Mouse (Mus musculus): Measurements from ENCODE around the gene Mast1. TPM values are rescaled to one million over a fixed set of nuclear protein-coding genes. Genes with fewer than 3 reads are reported as not detected.

Gene Mast1
- polyA plus RNA-seq, 1 experiment from 2014 or later, result 69.5 TPM

- H3K4me3 ChIP-seq (replicated peaks; ENCODE audit: low read depth, low read length), result no peak overlapping the region
- no peak overlapping the region for H3K27ac ChIP-seq (replicated peaks; ENCODE audit: low read depth, low read length)
- 94% methylated on average over 3 of the region's 3 CpGs for WGBS
- ATAC-seq (ENCODE audit: low FRiP score, low TSS enrichment) (no peak), DNase-seq (no peak)
- no peak overlapping the region for H3K4me2 ChIP-seq (ENCODE audit: low read length)
- H3K4me1 ChIP-seq (ENCODE audit: control insufficient read depth, insufficient read depth, low read length), result peaks cover 8% of the 10 kb centered on the region
- H3K9me3 ChIP-seq (ENCODE audit: control insufficient read depth, low read length), result no peaks in the 10 kb centered on the region
- no peaks in the 10 kb centered on the region for H3K27me3 ChIP-seq (ENCODE audit: control insufficient read depth, insufficient read depth, low read length)
- no peak overlapping the region for H3K9ac ChIP-seq (replicated peaks; ENCODE audit: low read length)
- peaks cover 50% of the 10 kb centered on the region for H3K36me3 ChIP-seq (ENCODE audit: control insufficient read depth, insufficient read depth, low read length)
These were observed 48.9 kb downstream of the Mast1 start for GRCm38 (mm10) chr8:84888280-84888679.

- H3K27ac ChIP-seq (replicated peaks; ENCODE audit: low read depth, low read length), result no peak overlapping the region
- H3K4me1 ChIP-seq (ENCODE audit: control insufficient read depth, insufficient read depth, low read length), result no peaks in the 10 kb centered on the region
- H3K9ac ChIP-seq (replicated peaks; ENCODE audit: low read length), result no peak overlapping the region
- ATAC-seq (ENCODE audit: low FRiP score, low TSS enrichment), result no peak
- 88% methylated on average over 4 of the region's 4 CpGs for WGBS
- no peaks in the 10 kb centered on the region for H3K27me3 ChIP-seq (ENCODE audit: control insufficient read depth, insufficient read depth, low read length)
- H3K36me3 ChIP-seq (ENCODE audit: control insufficient read depth, insufficient read depth, low read length), result peaks cover 37% of the 10 kb centered on the region
- no peak for DNase-seq
- no peak overlapping the region for H3K4me3 ChIP-seq (replicated peaks; ENCODE audit: low read depth, low read length)
- H3K4me2 ChIP-seq (ENCODE audit: low read length), result no peak overlapping the region
- no peaks in the 10 kb centered on the region for H3K9me3 ChIP-seq (ENCODE audit: control insufficient read depth, low read length)
These were observed 52.4 kb downstream of the Mast1 start for GRCm38 (mm10) chr8:84884728-84885127.

- WGBS, result 93% methylated on average over 1 of the region's 1 CpGs
- H3K9me3 ChIP-seq (ENCODE audit: control insufficient read depth, low read length), result no peaks in the 10 kb centered on the region
- no peaks in the 10 kb centered on the region for H3K36me3 ChIP-seq (ENCODE audit: control insufficient read depth, insufficient read depth, low read length)
- no peak overlapping the region for H3K4me2 ChIP-seq (ENCODE audit: low read length)
- DNase-seq (no peak), ATAC-seq (ENCODE audit: low FRiP score, low TSS enrichment) (no peak)
- no peaks in the 10 kb centered on the region for H3K27me3 ChIP-seq (ENCODE audit: control insufficient read depth, insufficient read depth, low read length)
- no peaks in the 10 kb centered on the region for H3K4me1 ChIP-seq (ENCODE audit: control insufficient read depth, insufficient read depth, low read length)
- H3K4me3 ChIP-seq (replicated peaks; ENCODE audit: low read depth, low read length), result no peak overlapping the region
- H3K27ac ChIP-seq (replicated peaks; ENCODE audit: low read depth, low read length), result no peak overlapping the region
- H3K9ac ChIP-seq (replicated peaks; ENCODE audit: low read length), result no peak overlapping the region
These were observed 58.2 kb downstream of the Mast1 start for GRCm38 (mm10) chr8:84878915-84879314.

GRCm38 (mm10) chr8:84877297-84878035 is 59.7 kb downstream of the Mast1 start:
- WGBS, result 85% methylated on average over 3 of the region's 3 CpGs
- DNase-seq (peak; percentile 8), ATAC-seq (ENCODE audit: low FRiP score, low TSS enrichment) (no peak)
- Histone ChIP-seq H3K9me3 (ENCODE audit: control insufficient read depth, low read length) (no peaks in the 10 kb centered on the region), H3K36me3 (ENCODE audit: control insufficient read depth, insufficient read depth, low read length) (no peaks in the 10 kb centered on the region), H3K4me1 (ENCODE audit: control insufficient read depth, insufficient read depth, low read length) (peaks cover 2% of the 10 kb centered on the region), H3K4me3 (replicated peaks; ENCODE audit: low read depth, low read length) (no peak overlapping the region), H3K9ac (replicated peaks; ENCODE audit: low read length) (no peak overlapping the region), H3K4me2 (ENCODE audit: low read length) (no peak overlapping the region), H3K27ac (replicated peaks; ENCODE audit: low read depth, low read length) (no peak overlapping the region), H3K27me3 (ENCODE audit: control insufficient read depth, insufficient read depth, low read length) (0 out of 2 replicates have a peak, but pooled peaks cover 4% of the 10 kb centered on the region)

- Histone ChIP-seq H3K9ac (replicated peaks; ENCODE audit: low read length) (no peak overlapping the region), H3K4me2 (ENCODE audit: low read length) (no peak overlapping the region), H3K4me3 (replicated peaks; ENCODE audit: low read depth, low read length) (no peak overlapping the region), H3K27me3 (ENCODE audit: control insufficient read depth, insufficient read depth, low read length) (0 out of 2 replicates have a peak, but pooled peaks cover 7% of the 10 kb centered on the region), H3K9me3 (ENCODE audit: control insufficient read depth, low read length) (no peaks in the 10 kb centered on the region), H3K36me3 (ENCODE audit: control insufficient read depth, insufficient read depth, low read length) (peaks cover 12% of the 10 kb centered on the region), H3K27ac (replicated peaks; ENCODE audit: low read depth, low read length) (no peak overlapping the region), H3K4me1 (ENCODE audit: control insufficient read depth, insufficient read depth, low read length) (peaks cover 5% of the 10 kb centered on the region)
- WGBS, result 94% methylated on average over 3 of the region's 3 CpGs
- ATAC-seq (ENCODE audit: low FRiP score, low TSS enrichment) (no peak), DNase-seq (no peak)
These were observed 62.8 kb downstream of the Mast1 start for GRCm38 (mm10) chr8:84874339-84874738.

GRCm38 (mm10) chr8:84873016-84873415 is 64.1 kb downstream of the Mast1 start:
- H3K27me3 ChIP-seq (ENCODE audit: control insufficient read depth, insufficient read depth, low read length), result 0 out of 2 replicates have a peak, but pooled peaks cover 7% of the 10 kb centered on the region
- ATAC-seq (ENCODE audit: low FRiP score, low TSS enrichment) (no peak), DNase-seq (no peak)
- H3K4me1 ChIP-seq (ENCODE audit: control insufficient read depth, insufficient read depth, low read length), result peaks cover 5% of the 10 kb centered on the region
- no peaks in the 10 kb centered on the region for H3K9me3 ChIP-seq (ENCODE audit: control insufficient read depth, low read length)
- no peak overlapping the region for H3K27ac ChIP-seq (replicated peaks; ENCODE audit: low read depth, low read length)
- H3K36me3 ChIP-seq (ENCODE audit: control insufficient read depth, insufficient read depth, low read length), result peaks cover 25% of the 10 kb centered on the region
- WGBS, result 67% methylated on average over 4 of the region's 4 CpGs
- H3K4me3 ChIP-seq (replicated peaks; ENCODE audit: low read depth, low read length), result peak overlapping the region; percentile 36
- no peak overlapping the region; the same call in 1 of the 2 replicates for H3K9ac ChIP-seq (replicated peaks; ENCODE audit: low read length)
- H3K4me2 ChIP-seq (ENCODE audit: low read length), result peak overlapping the region; percentile 69

GRCm38 (mm10) chr8:84872309-84872965 is 64.7 kb downstream of the Mast1 start:
- peaks cover 31% of the 10 kb centered on the region for H3K36me3 ChIP-seq (ENCODE audit: control insufficient read depth, insufficient read depth, low read length)
- 2% methylated on average over 54 of the region's 54 CpGs for WGBS
- peak; percentile 39 for DNase-seq

GRCm38 (mm10) chr8:84871376-84872308 is 65.5 kb downstream of the Mast1 start, which contains the start of gene Syce2:
Syce2 (plus strand) TSS chr8:84872111.
- Histone ChIP-seq H3K4me3 (replicated peaks; ENCODE audit: low read depth, low read length) (peak within 1 kb of the TSS; percentile 36), H3K9ac (replicated peaks; ENCODE audit: low read length) (peak within 1 kb of the TSS; percentile 43), H3K36me3 (ENCODE audit: control insufficient read depth, insufficient read depth, low read length) (peaks cover 39% of the 10 kb centered on the region), H3K27me3 (ENCODE audit: control insufficient read depth, insufficient read depth, low read length) (0 out of 2 replicates have a peak, but pooled peaks cover 7% of the 10 kb centered on the region), H3K27ac (replicated peaks; ENCODE audit: low read depth, low read length) (no peak within 1 kb of the TSS), H3K9me3 (ENCODE audit: control insufficient read depth, low read length) (no peaks in the 10 kb centered on the region), H3K4me2 (ENCODE audit: low read length) (peak within 1 kb of the TSS; percentile 69), H3K4me1 (ENCODE audit: control insufficient read depth, insufficient read depth, low read length) (peaks cover 5% of the 10 kb centered on the region)
- 15% methylated on average over 46 of the region's 46 CpGs for WGBS
- ATAC-seq (ENCODE audit: low FRiP score, low TSS enrichment) (peak; percentile 64; the same call in 1 of the 2 replicates), DNase-seq (peak; percentile 75)

More at GRCm38 (mm10) chr8:84872309-84872965, 64.7 kb downstream of the Mast1 start:
- ATAC-seq (ENCODE audit: low FRiP score, low TSS enrichment), result peak; percentile 48
- H3K9me3 ChIP-seq (ENCODE audit: control insufficient read depth, low read length), result no peaks in the 10 kb centered on the region
- peaks cover 5% of the 10 kb centered on the region for H3K4me1 ChIP-seq (ENCODE audit: control insufficient read depth, insufficient read depth, low read length)
- peak overlapping the region; percentile 69 for H3K4me2 ChIP-seq (ENCODE audit: low read length)
- peak overlapping the region; percentile 36 for H3K4me3 ChIP-seq (replicated peaks; ENCODE audit: low read depth, low read length)
- H3K9ac ChIP-seq (replicated peaks; ENCODE audit: low read length), result peak overlapping the region; percentile 43
- H3K27me3 ChIP-seq (ENCODE audit: control insufficient read depth, insufficient read depth, low read length), result 0 out of 2 replicates have a peak, but pooled peaks cover 7% of the 10 kb centered on the region
- H3K27ac ChIP-seq (replicated peaks; ENCODE audit: low read depth, low read length), result no peak overlapping the region
